Mouse (Mus musculus): ENCODE measurements at regions not wholly inside any gene's neighbourhood (a gene's known extent, or its start where the extent isn't known, plus 50 kb on each side); places are given as distances from the start of the nearest gene placed in this dataset.
A peak's percentile ranks its signal among the peaks of the same experiment; 100 is the strongest.

DNA sequence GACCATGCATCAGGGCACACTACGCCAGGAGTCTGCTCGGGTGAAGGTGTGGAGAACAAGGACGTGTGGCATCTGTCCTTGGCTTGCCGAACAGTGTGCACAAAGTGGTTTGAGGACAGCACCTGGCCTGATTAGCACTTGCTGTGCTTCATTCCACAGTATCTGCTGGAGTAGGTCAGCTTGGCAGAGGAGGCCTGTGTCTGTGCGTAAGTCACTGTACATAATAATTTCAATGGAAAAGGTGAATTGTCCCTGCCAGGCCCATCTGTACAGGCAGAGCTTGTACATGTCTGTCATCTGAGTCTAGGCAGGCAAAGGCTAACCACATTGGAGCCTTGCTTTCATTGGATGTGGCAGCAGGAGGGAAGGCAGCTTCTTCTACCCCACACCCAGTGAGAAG lies 979.5 kb upstream of the Car8 start:
- no peak for DNase-seq (ENCODE audit: low read depth in 2 of 2, low spot score in 2 of 2)

DNA sequence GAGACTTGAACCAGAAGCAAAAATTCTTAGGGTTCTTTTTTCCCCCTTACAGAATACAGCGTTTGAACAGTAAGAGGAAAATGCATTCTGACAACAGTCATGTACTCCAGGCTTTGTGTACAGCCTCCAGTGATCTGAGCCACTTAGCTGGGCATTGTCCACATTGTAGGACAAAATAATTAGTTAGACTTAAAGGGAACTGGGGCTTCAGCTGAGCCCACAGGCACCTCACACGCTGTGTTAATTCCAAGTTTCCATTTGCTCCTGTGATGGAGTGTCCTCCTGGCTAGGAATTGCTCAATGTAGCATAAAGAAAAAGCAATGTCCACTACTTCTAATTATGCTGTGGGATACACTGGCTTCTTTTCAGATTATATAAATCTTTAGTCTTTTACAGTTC lies 969.8 kb upstream of the Car8 start:
- DNase-seq (ENCODE audit: low read depth in 2 of 2, low spot score in 2 of 2): no peak

DNA sequence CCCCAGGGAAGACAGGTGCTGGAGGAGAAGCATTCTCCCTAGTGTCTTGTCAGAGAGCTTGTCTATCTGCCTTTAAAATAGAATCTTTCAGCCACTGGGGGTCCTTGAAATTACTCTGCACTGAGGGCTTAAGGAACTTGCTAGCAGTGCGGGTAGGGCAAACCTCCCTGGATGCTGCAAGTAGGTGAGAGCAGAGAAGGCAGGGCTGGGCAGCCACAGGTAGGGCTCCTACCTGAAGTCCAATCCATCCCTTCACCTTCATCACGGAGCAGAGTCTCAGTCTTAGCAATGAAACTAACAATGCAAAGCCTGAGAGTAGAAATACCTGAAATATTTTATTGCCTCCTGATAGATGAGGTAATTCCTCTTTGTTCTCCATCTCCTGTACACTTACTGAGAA lies 961.2 kb upstream of the Car8 start:
- no peak for DNase-seq (ENCODE audit: low read depth in 2 of 2, low spot score in 2 of 2)

GRCm38 (mm10) chr4:9196435-9196834 lies 957.6 kb upstream of the Car8 start:
- DNase-seq (ENCODE audit: low read depth in 2 of 2, low spot score in 2 of 2): no peak

DNA sequence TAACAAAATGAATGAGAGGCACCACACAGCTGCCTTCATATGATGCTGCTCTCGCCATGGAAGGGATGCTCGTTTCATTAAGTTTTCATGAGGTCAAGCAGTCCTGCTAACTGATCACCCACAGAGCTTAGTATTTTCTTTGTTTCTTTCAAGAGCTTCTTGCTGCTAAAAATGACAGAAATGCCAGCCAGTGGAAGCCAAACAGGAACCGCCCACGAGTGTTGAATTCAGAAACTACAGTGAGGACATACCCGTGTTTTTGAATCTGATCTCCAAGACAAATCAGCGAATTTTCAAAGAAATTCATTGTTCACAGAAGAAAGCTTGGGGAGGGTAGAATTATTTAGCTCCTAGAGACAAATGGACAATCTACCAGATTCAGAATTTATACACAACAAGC lies 954.3 kb upstream of the Car8 start:
- no peak for DNase-seq (ENCODE audit: low read depth in 2 of 2, low spot score in 2 of 2)

GRCm38 (mm10) chr4:9185156-9185875 lies 946.5 kb upstream of the Car8 start:
- DNase-seq (ENCODE audit: low read depth in 2 of 2, low spot score in 2 of 2): no peak

DNA sequence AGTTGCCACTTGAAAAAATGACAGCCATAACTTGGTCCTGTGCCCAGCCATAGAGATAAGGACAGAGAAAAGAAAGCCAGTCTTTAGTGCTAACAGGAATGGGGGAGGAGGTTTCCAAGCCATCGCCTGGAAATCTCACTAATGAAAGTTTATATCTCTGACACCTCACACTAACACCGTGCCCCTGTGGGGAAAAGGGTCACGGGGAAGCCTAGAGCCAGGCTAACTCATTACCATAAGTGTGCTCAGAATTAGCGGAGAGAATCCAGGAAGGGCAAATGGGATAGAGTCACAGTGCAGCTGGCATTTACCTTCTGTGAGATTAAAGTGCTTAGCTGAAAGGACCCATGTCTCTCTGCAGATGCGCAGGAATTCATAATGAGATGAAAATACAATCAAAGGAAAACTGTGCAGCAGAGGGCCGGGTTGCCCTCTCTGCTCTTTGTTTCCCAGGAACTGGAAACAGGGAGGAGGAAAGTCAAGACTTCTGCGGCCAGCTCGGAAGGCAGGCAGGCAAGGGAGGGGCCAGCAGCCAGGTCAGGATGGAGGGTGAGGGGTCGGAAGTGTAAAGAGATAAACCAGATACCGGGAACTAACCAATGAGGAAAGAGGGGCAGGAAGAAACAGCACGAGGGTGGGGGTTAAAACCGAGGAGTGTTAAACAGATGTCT lies 945.7 kb upstream of the Car8 start:
- no peak for DNase-seq (ENCODE audit: low read depth in 2 of 2, low spot score in 2 of 2)

- DNase-seq (ENCODE audit: low read depth in 2 of 2, low spot score in 2 of 2): no peak
These were observed 935.5 kb upstream of the Car8 start for GRCm38 (mm10) chr4:9174365-9174764.

- DNase-seq (ENCODE audit: low read depth in 2 of 2, low spot score in 2 of 2): no peak
These were observed 923.5 kb upstream of the Car8 start for GRCm38 (mm10) chr4:9162374-9162773.

GRCm38 (mm10) chr4:9161814-9162133 lies 922.9 kb upstream of the Car8 start:
- no peak for DNase-seq (ENCODE audit: low read depth in 2 of 2, low spot score in 2 of 2)

- no peak for DNase-seq (ENCODE audit: low read depth in 2 of 2, low spot score in 2 of 2)
These were observed 922.4 kb upstream of the Car8 start for GRCm38 (mm10) chr4:9161068-9161813.

GRCm38 (mm10) chr4:9147732-9148131 lies 908.9 kb upstream of the Car8 start:
- no peak for DNase-seq (ENCODE audit: low read depth in 2 of 2, low spot score in 2 of 2)

DNA sequence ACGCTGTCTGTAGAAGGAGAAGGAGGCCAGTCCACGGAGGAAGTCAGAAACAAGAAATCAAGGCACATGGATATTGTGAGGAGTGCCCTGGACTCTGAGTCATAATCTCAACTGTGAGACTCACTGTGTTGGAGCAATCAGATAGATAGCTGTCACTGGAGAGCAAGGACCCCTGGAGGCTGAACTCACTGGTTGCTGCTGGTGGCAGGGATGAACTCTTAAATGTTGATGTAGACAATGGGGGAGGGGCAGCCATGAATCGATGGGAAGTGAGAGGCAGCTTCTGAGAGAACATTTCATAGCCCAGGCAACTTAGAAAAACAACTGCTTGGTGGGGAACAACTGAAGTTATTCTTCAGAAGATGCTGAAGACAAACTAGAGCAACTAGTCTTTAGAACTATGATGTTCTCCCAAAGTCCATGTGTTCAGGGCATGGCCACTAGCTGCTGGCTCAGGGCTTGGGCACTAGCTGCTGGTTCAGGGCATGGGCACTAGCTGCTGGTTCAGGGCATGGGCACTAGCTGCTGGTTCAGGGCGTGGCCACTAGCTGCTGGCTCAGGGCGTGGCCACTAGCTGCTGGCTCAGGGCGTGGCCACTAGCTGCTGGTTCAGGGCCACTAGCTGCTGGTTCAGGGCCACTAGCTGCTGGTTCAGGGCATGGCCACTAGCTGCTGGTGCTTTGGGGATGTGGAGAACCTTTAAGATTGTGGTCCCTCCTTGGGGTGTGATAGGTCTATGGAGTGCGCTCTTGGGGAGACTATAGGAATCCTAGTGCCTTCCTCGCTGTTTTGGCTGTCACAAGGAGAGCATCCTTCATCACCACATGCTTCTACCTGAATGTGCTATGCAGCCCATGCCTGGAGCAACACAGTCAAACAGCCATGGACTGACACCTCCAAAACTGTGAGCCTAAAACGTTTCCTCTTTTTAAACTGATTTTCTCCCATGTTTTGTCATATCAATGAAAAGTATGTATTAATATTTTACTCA lies 905.7 kb upstream of the Car8 start:
- no peak for DNase-seq (ENCODE audit: low read depth in 2 of 2, low spot score in 2 of 2)

GRCm38 (mm10) chr4:9143087-9143486 lies 904.2 kb upstream of the Car8 start:
- DNase-seq (ENCODE audit: low read depth in 2 of 2, low spot score in 2 of 2): no peak

GRCm38 (mm10) chr4:9141946-9142683 lies 903.3 kb upstream of the Car8 start:
- DNase-seq (ENCODE audit: low read depth in 2 of 2, low spot score in 2 of 2): no peak

DNA sequence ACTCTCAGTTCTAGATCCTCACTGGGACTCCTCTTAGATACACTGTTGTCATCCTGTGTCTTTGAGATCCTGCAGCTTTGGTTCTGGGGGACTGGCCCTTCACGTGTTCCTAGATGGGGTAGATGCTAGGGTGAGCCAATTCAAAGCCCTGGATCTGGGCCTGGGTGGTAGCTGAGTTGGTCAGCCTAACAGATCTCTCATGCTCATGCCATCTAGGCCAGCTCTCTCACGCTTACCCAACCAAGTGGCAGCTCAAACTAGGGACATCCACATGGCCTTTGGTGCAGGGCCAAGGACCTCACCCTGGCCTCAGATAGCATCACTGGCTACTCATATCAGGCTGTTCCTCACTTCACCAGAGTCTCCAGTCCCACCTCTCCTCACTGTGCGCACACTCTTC lies 901.9 kb upstream of the Car8 start:
- no peak for DNase-seq (ENCODE audit: low read depth in 2 of 2, low spot score in 2 of 2)

- DNase-seq (ENCODE audit: low read depth in 2 of 2, low spot score in 2 of 2): no peak
These were observed 897.8 kb upstream of the Car8 start for GRCm38 (mm10) chr4:9136657-9137056.

GRCm38 (mm10) chr4:9136188-9136569 lies 897.3 kb upstream of the Car8 start:
- DNase-seq (ENCODE audit: low read depth in 2 of 2, low spot score in 2 of 2): no peak

GRCm38 (mm10) chr4:9135481-9136187 lies 896.8 kb upstream of the Car8 start:
- DNase-seq (ENCODE audit: low read depth in 2 of 2, low spot score in 2 of 2): peak; percentile 77 to 86

- no peak for DNase-seq (ENCODE audit: low read depth in 2 of 2, low spot score in 2 of 2)
These were observed 894.9 kb upstream of the Car8 start for GRCm38 (mm10) chr4:9133695-9134094.
